ENCODE assay signal across 10 mouse cellular contexts in genomic region chr7:113688231-113688669, GRCm38 (mm10).
DNase-seq lines count a peak whose midpoint lies in the region; ATAC-seq lines count a peak whose summit lies in the region.
"Had no signal": no experiment of that assay in that cellular context is flagged by ENCODE, and none has a peak within 500 bp of the region (broad histone marks: within the 10 kb centered on the region; RNA-seq: fewer than 3 reads in every experiment).

No protein-coding gene starts in this region.

- H3K36me3 ChIP-seq in heart, embryonic 11.5 days (ENCODE audit: control insufficient read depth, insufficient read depth, low read length): no peaks in the 10 kb centered on the region
- H3K36me3 ChIP-seq in stomach, embryonic 14.5 days (ENCODE audit: control insufficient read depth, insufficient read depth, low read length): no peaks in the 10 kb centered on the region
- H3K36me3 ChIP-seq: limb, embryonic 15.5 days had no signal

- H3K9ac ChIP-seq in heart, embryonic 11.5 days (ENCODE audit: low read depth, low read length): no peak overlapping the region
- H3K9ac ChIP-seq in stomach, embryonic 14.5 days (replicated peaks; ENCODE audit: low read depth, low read length): no peak overlapping the region
- H3K9ac ChIP-seq: limb, embryonic 15.5 days had no signal

- H3K4me2 ChIP-seq in heart, embryonic 11.5 days: no peak overlapping the region
- H3K4me2 ChIP-seq in stomach, embryonic 14.5 days (replicated peaks; ENCODE audit: low read depth, low read length): no peak overlapping the region
- H3K4me2 ChIP-seq: limb, embryonic 15.5 days had no signal

- H3K9me3 ChIP-seq in heart, embryonic 11.5 days (replicated peaks; ENCODE audit: control insufficient read depth, low read length): no peaks in the 10 kb centered on the region
- H3K9me3 ChIP-seq in stomach, embryonic 14.5 days (ENCODE audit: control insufficient read depth, low read depth, low read length): no peaks in the 10 kb centered on the region
- H3K9me3 ChIP-seq: limb, embryonic 15.5 days had no signal

- DNase-seq in heart, postnatal 14 days: no peak
- DNase-seq in lung, postnatal 36 days: peak; percentile 3
- no peak for DNase-seq in lung, postnatal 25 days (ENCODE audit: low spot score)
- no peak for DNase-seq in adrenal gland, postnatal 14 days
- DNase-seq: gastrocnemius, postnatal 10 days had no signal

- peak overlapping the region; percentile 32; the same call in 1 of the 2 replicates for H3K27ac ChIP-seq in heart, embryonic 11.5 days (ENCODE audit: low read depth, low read length)
- H3K27ac ChIP-seq in stomach, embryonic 14.5 days (ENCODE audit: low read length): no peak overlapping the region
- H3K27ac ChIP-seq: limb, embryonic 15.5 days had no signal

- peaks cover 5% of the 10 kb centered on the region; the same call in 1 of the 2 replicates for H3K4me1 ChIP-seq in heart, embryonic 11.5 days (ENCODE audit: control insufficient read depth, insufficient read depth, low read length)
- H3K4me1 ChIP-seq in stomach, embryonic 14.5 days (ENCODE audit: control insufficient read depth, insufficient read depth, low read length): peaks cover 9% of the 10 kb centered on the region

- no peaks in the 10 kb centered on the region for H3K27me3 ChIP-seq in heart, embryonic 11.5 days (ENCODE audit: control insufficient read depth, insufficient read depth, low read length)
- no peaks in the 10 kb centered on the region for H3K27me3 ChIP-seq in stomach, embryonic 14.5 days (ENCODE audit: control insufficient read depth, insufficient read depth, low read length)
- H3K27me3 ChIP-seq: limb, embryonic 15.5 days had no signal

- intact Hi-C loops in heart, postnatal 14 days (cut with DNase I): no loop called here

- 28% methylated on average over 8 of the region's 8 CpGs for WGBS in heart, embryonic 11.5 days (ENCODE audit: insufficient replicate concordance)
- WGBS in stomach, embryonic 14.5 days: 37% methylated on average over 8 of the region's 8 CpGs

- H3K4me3 ChIP-seq in heart, embryonic 11.5 days (ENCODE audit: low read depth, low read length): no peak overlapping the region
- no peak overlapping the region for H3K4me3 ChIP-seq in stomach, embryonic 14.5 days (ENCODE audit: low read depth, low read length)
- H3K4me3 ChIP-seq: limb, embryonic 15.5 days had no signal

- 0 out of 2 replicates have a peak, but pooled peaks have one; percentile 10 for ATAC-seq in heart, embryonic 11.5 days (replicated peaks; ENCODE audit: insufficient number of reproducible peaks, low FRiP score, low TSS enrichment)
- 0 out of 2 replicates have a peak, but pooled peaks have one; percentile 23 for ATAC-seq in granulocyte monocyte progenitor cell, adult 5-6 weeks (replicated peaks; ENCODE audit: poor library complexity, severe bottlenecking)
- ATAC-seq in stomach, embryonic 14.5 days (ENCODE audit: insufficient number of reproducible peaks, insufficient read depth, low FRiP score, low read depth): peak; percentile 58; the same call in 1 of the 2 replicates
- no peak for ATAC-seq in megakaryocyte-erythroid progenitor cell, adult 5-6 weeks (replicated peaks; ENCODE audit: low FRiP score, low TSS enrichment, poor library complexity, severe bottlenecking)
